Mouse (Mus musculus) liver, adult 2 months (tissue): ENCODE data around the gene Cdhr3.

Source experiments
- CTCF ChIP-seq: fragments of 200-500 bp; IDR thresholded peaks from 2 replicates; pipeline ENCODE4 v1.5.1; 2011; ENCODE audit warnings: low read depth, low read length, control low read depth
- POLR2A ChIP-seq: fragments of 200-500 bp; IDR thresholded peaks from 2 replicates; pipeline ENCODE4 v1.6.1; 2011; ENCODE audit warnings: low read length, control low read depth; ENCODE audit not compliant: insufficient read depth; ENCODE audit errors: extremely low read depth

GRCm38 (mm10) chr12:33009206-33009966 lies 83.3 kb downstream of the Cdhr3 start:
- TF ChIP-seq POLR2A (no peak), CTCF (no peak)
